Mouse (Mus musculus): ENCODE data around the gene Tigd3. TPM values are rescaled to one million over a fixed set of nuclear protein-coding genes. Genes with fewer than 3 reads are reported as not detected.
A peak's percentile ranks its signal among the peaks of the same experiment; 100 is the strongest.

The Tigd3 gene
- polyA plus RNA-seq, 1 experiment = 0.70 TPM

GRCm38 (mm10) chr19:5877618-5878361 is 16.2 kb downstream of the Tigd3 start, which contains the start of gene Slc25a45:
Gene Slc25a45, plus strand, starts transcription at chr19:5877808.
- no peak for DNase-seq (ENCODE audit: low read depth)

- DNase-seq (ENCODE audit: low read depth) = no peak
Observed at GRCm38 (mm10) chr19:5874969-5875480, 18.9 kb downstream of the Tigd3 start, which contains the start of gene Frmd8. Gene Frmd8, minus strand, starts transcription at chr19:5875274.

GRCm38 (mm10) chr19:5874391-5874968 is 19.5 kb downstream of the Tigd3 start:
- no peak for DNase-seq (ENCODE audit: low read depth)

DNA sequence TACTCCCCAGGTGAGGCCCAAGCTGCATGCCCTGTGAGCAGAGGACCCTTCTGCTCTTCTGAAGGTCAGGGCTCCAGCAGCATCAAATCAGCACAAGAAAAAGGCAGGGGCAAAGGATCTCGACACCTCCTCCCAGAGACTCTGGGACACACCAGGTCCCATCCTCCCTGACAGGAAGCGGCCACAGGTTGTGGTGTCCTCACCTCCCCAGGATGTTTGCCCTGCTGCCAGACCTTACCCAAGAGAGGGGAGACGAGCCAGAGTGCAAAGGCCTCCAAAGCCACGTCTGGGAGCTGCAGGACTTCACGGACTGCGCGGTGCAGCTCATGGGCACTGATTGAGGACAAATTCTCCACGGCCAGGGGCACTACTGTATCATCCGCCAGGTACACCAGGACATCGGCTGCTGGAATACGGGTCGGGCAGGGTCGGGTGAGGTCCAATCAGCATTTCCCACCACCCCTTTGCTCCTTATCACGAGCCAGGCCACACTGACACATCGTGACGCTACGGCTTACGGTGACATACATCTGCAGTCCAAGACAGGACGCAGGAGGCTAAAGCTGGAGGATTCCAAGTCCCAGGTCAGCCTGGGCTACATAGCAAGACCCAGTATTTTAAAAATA is 20.9 kb downstream of the Tigd3 start:
- no peak for DNase-seq (ENCODE audit: low read depth)

DNA sequence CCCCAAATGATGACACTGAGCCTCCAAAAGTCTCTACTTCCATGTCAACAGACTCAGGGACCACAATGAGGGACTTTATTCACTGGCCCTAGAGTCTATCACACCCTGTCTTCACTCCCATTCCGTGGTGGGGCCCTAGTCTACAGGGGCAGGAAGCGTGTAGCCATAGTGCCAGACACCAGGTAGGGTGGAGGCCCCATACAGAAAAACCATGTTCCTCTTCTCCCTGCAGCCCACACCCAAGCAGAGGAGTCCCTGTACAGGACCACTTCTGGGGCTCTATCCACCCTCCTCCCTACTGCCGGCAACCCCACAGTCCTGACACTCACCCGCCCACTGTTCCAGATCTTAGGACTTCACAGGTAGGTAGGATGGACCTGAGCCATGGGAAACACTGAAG is 21.4 kb downstream of the Tigd3 start:
- no peak for DNase-seq (ENCODE audit: low read depth)

DNA sequence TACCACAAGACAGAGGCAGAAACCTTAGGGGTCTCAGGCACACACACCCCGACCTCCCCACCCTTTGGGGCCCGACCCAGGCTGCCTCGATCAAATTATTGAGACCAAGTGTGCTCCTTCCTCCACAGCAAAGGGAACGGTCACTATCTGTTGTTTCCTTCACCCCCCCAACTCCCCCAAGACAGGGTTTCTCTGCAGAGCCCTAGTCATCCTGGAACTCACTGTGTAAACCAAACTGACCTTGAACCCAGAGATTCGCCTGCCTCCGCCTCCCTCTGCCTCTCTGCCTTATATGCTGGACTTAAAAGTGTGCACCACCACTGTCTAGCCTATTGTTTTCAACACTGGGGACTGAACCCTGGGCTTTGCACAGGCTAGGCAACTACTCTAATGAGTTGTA is 22.3 kb downstream of the Tigd3 start:
- no peak for DNase-seq (ENCODE audit: low read depth)

DNA sequence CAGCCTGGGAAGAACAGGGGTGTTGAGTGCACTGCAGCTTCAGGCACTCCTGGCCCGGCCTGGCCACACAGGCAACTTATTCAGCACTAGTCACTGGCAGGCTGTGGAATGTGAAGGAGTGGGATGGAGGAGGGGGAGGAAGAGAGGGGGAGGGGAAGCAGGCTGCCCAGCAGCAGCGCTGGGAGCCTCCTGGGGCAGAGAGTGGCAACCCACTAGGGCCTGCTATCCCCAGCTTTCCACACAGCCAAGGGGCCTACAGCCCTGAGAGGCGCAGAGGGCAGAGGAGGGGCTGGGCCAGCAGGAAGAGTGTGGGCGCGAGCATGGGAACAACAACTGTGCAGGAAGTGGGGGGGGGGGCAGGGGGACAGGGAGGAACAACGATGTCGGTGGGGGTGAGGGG is 22.7 kb downstream of the Tigd3 start:
- DNase-seq (ENCODE audit: low read depth) = no peak

DNA sequence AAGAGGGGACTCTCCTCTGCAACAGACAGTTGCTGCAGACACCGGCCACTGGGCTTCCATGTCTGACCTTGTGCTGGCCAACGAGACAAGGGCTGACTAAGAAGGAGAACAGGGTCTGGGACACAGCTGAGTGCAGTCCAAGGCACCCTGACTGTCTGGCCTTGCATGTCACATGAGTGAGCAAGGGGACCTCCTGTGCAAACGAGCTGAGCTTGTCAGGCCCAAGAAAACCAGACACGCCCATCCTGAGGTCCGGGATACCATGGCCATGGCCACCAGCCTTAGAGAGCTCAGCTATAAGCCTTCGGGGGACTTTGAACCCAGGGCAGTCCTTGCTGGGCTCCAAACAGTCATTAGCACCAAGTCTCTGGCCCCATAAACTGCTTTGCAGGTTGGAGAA is 25.9 kb downstream of the Tigd3 start:
- no peak for DNase-seq (ENCODE audit: low read depth)

- DNase-seq (ENCODE audit: low read depth) = no peak
Observed at GRCm38 (mm10) chr19:5864710-5865398, 29.1 kb downstream of the Tigd3 start.

DNA sequence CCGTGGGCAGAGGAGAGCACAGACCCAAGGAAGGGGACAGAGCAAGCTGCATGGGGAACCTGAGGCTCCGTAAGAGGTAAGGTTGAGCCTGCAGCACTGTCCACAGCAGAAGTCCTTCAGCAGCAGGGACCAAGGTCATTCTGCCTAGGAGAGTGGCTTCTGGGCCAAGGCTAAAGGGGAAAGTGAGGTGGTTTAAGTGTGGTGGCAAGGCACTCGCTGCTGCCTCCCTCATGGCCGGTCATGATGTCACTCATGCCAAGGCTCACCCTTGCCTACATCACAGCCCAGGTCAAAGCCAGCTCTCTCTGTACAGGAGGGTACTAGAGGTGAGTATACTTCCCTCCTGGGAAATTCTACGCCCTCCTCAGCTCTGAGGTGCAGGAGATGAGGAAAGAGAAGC is 30.2 kb downstream of the Tigd3 start:
- DNase-seq (ENCODE audit: low read depth) = no peak

DNA sequence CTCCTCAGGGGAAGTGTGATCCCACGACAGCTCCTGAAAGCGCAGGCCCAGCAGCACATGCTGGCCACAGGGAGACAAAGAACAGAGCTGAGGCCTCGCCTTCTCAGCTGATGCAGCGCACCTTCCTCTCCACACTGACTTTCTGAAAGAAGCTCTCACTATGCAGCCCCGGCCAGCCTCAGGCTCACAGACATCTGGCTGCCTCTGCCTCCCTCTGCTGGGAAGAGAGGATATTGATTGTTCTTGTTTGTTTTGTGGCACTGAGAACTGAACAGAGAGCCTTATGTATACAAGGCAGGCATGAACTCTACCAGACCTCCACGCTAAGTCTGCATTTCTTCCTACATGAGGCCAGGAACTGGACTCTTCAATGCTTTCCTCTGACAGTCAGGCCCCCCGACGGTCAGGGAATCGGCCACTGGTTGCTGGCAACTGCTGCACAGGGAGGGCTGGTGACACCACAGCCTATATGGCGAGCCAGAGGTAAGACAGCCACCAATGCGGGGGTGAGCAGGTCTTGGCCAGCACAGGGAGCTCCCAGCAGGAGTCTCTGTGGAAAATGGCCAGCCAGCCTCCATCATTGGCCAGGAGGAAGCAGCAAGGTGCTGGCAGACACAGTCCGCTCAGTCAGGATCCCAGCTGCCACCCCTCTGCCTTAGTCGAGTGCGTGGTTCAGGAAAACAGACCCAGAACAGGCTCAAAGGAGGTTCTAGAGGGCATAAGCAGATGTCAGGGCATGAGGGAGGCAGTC is 31.4 kb downstream of the Tigd3 start:
- no peak for DNase-seq (ENCODE audit: low read depth)

DNA sequence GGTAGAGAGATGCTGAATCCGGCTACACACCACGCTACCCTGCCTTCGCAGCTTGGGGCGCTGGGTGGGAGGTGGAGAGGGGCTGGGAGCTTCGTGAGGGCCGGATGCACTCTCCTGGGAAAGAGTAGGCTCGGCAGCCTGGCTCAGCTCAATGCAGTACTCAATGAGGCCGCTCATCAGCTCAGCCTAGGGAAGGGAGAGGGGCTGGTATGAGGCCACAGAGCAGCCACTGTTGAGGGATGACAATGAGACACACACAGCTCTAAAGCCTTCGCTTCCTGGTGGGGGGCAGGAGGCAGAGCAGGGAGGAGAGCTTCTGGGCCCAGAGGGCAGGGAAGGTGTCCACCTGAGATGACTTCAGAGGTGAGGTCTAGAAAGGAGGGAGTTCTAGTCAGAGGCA is 37.3 kb downstream of the Tigd3 start:
- DNase-seq (ENCODE audit: low read depth) = no peak

DNA sequence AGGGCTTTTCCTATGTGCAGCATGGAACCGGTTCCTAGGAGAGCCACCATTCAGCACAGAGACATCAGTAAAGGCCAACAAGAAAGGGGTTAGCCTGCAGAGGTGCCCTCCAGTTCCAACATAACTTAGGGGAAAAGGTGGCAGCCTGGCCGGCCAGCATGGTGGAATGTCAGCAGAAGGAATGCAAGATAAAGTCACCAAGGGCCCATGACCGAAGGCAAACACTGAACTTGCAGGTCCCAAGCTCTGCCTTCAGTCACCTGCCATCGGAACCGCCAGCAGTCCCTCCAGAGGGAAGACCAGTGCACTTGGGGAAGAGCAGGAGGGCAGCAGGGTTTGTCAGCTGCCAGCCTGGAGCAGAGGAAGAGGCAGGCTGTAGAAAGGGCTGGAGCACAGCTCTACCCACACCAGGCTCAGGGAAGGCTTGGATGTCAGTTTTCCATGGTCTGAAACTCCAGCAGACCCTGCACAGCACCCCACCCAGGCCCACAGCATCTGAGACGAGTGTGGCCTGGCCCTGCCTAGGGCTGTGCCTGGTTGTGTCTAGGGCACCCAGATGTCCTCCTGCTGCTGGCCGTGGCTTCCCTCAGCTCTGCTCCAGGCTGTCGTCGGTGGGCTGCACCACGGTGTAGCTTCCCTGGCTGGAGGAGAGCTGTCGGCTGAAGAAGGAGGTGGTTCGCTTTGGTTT is 41.8 kb downstream of the Tigd3 start:
- DNase-seq (ENCODE audit: low read depth) = no peak

DNA sequence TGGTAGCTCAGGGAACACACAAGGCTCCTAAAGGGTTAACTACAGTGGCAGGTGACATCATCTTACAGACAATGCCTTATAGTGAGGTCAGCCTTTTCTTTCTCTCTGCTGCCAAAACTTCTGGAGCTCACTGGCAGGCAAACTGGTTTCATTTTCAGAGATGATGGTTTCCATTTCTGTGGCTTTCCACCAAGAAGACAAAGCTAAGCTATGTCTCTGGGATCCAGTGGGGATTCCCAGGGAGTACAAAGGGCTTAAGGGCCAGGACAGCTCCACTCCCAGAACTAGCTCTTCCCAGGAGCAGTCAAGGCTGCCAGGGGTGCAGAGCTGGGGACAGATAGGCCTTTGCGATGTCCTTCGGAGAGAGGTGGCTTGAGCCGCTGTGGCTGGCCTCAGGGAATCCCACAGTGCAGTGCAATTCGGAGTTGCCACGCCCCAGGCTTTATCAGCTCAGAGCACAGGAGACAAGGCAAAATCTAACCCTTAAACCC is 42.4 kb downstream of the Tigd3 start:
- no peak for DNase-seq (ENCODE audit: low read depth)

DNA sequence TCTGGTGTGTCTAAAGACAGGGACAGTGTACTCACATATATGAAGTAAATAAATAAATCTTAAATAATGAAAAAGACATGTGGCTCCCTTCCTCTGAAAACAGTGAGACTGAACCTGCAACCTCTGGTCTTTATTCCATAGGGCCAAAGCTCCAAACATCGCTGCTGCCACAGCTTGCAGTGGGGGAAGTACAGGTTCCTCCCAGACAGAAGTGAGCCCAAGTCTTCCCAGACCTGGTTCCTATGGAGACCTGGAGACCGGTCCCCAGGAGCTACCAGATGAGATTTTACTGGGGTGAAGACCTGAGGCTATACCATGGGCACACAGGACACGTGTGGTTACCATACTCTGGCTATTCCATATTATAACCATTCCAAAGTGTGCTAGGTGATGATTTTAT is 43.1 kb downstream of the Tigd3 start:
- no peak for DNase-seq (ENCODE audit: low read depth)

DNA sequence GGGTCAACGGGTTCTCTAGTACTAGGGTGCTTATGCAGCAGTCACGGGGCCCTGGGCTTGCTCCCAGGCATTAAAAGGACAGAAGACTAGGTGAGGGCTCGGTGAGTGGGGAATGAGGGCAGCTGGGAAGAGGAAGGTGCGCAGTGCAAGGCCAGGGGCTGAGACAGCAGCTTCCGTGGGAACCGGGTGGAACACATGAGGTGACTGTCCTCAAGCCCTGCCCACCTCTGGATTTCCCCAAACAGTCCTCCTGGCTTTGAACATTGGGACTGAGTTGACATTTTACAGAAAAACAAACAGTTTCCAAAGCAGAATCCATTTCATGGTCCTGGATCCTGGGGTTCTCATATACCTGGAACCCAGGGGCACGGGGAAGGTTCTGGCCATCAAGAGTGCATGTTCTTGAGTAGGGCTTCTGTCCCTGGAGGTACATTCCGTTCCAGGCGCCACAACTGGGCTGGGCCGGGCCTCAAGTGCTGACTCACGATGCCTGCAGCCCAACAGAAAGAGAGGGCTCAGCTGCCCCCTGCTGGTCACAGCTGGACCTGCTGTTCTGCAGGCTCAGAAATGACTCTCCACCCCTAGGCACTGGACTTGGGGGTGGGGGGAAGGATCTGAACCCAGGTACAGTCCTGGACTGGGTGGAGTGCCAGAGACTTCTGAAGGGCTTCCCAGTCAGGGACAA is 44.0 kb downstream of the Tigd3 start:
- DNase-seq (ENCODE audit: low read depth) = no peak

DNA sequence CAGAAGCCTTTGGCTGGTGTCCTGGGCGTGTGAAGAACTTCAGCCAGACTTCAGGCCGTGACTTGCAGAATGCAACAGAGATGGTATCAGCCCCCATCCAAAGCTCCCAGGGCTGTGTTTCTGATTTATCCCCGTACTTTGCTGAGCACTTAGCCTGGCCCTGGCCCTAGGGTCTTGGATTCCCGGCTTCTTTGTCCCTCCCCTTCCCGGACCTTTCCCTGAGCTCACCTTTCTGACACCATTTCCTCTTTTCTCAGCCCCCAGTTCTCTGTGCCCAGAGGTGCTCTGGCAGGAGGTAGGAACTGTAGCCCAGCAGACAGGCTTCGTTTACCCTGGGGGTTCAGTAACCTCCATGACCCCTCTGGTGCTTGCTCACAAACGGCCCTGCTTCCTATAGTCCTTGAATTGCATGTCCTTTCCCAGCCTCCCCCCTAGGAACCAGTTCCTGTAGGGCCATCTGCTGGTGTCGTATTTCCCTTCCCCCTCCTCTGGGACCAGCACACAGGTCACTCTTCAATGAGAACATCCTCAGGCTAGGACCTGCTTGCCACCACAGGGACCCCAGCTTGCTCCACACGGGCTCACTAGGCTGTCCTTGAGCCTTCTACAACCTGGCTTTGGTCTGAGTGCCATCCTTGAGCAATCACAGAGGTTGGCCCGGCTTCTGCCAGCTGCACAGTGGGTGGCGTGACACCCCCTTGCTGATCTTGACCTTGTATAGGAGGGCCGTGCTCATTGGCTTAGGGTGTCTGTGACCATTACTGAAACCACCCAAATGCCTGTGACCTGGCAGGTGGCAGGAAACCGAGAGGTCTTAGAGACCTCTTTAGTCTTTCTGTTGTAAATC is 44.9 kb downstream of the Tigd3 start:
- no peak for DNase-seq (ENCODE audit: low read depth)

GRCm38 (mm10) chr19:5848032-5848825 is 45.7 kb downstream of the Tigd3 start:
- peak; percentile 30 for DNase-seq (ENCODE audit: low read depth)

Data from gonadal fat pad, adult 2 months (tissue).